Mouse (Mus musculus) heart, embryonic 14.5 days (tissue): ENCODE data around the gene Grik4. TPM values are rescaled to one million over a fixed set of nuclear protein-coding genes. Genes with fewer than 3 reads are reported as not detected.

Experiments used
- ATAC-seq: fragments of 200-750 bp; cut with Nextera tagmentation; 2 replicates; pipeline ENCODE4 v1.8.0; 2017; ENCODE audit warnings: low read depth, moderate TSS enrichment; ENCODE audit not compliant: insufficient number of reproducible peaks, insufficient read depth, low FRiP score
- H3K27ac ChIP-seq, 2 experiments: fragments of 200-500 bp in 1 of 2; fragments of 300-500 bp in 1 of 2; sonication (generic) in 1 of 2; replicated peaks in 1 of 2; 2 replicates each; pipeline ENCODE4 v1.5.1; 2012 to 2014; ENCODE audit warnings: low read depth in 2 of 2, low read length in 2 of 2, control low read depth in 1 of 2, mild to moderate bottlenecking in 1 of 2, mixed read lengths in 1 of 2; ENCODE audit not compliant: control insufficient read depth in 1 of 2, insufficient read depth in 1 of 2
- H3K27me3 ChIP-seq: fragments of 300-500 bp; sonication (generic); 2 replicates; pipeline ENCODE4 v1.6.1; 2014; ENCODE audit warnings: mild to moderate bottlenecking, low read length, control low read depth; ENCODE audit not compliant: control insufficient read depth, insufficient read depth
- H3K36me3 ChIP-seq: fragments of 300-500 bp; sonication (generic); 2 replicates; pipeline ENCODE4 v1.6.1; 2014; ENCODE audit warnings: mild to moderate bottlenecking, control low read depth, low read length, mixed read lengths; ENCODE audit not compliant: control insufficient read depth, insufficient read depth
- H3K4me1 ChIP-seq, 2 experiments: fragments of 200-500 bp in 1 of 2; fragments of 300-500 bp in 1 of 2; sonication (generic) in 1 of 2; 2 replicates each; pipeline ENCODE4 v1.6.1; 2012 to 2014; ENCODE audit warnings: low read length in 2 of 2, control low read depth in 1 of 2, mixed read lengths in 1 of 2; ENCODE audit not compliant: control insufficient read depth in 2 of 2, insufficient read depth in 2 of 2
- H3K4me2 ChIP-seq: fragments of 300-500 bp; sonication (generic); 2 replicates; pipeline ENCODE4 v1.6.1; 2014; ENCODE audit warnings: mild to moderate bottlenecking, low read length
- H3K4me3 ChIP-seq, 2 experiments: fragments of 200-500 bp in 1 of 2; fragments of 300-500 bp in 1 of 2; sonication (generic) in 1 of 2; 2 replicates each; pipeline ENCODE4 v1.5.1; 2012 to 2014; ENCODE audit warnings: low read length in 2 of 2, mild to moderate bottlenecking in 2 of 2, control low read depth in 1 of 2, low read depth in 1 of 2, moderate library complexity in 1 of 2; ENCODE audit not compliant: control insufficient read depth in 1 of 2, insufficient read depth in 1 of 2
- H3K9ac ChIP-seq: fragments of 300-500 bp; sonication (generic); 2 replicates; pipeline ENCODE4 v1.6.1; 2014; ENCODE audit warnings: mild to moderate bottlenecking, low read length
- H3K9me3 ChIP-seq: fragments of 300-500 bp; sonication (generic); 2 replicates; pipeline ENCODE4 v1.6.1; 2016; ENCODE audit warnings: low read length, control low read depth; ENCODE audit not compliant: control insufficient read depth
- WGBS: fragments of 180-500 bp; shearing (Covaris S2); extraction: QIAGEN DNeasy Blood & Tissue Kit; methylation state at CpG from one replicate; pipeline ENCODE4 v1.1.7; 2014; 5-methylcytosine and 5-hydroxymethylcytosine counted together
- polyA plus RNA-seq: library from polyadenylated mRNA; unstranded; fragments of >200 nt; fragmentation: Nextera tagmentation; extraction: Ambion mirVana; gene quantifications from 2 replicates; pipeline ENCODE4 v1.2.1, GENCODE M21; 2014

The Grik4 gene
- polyA plus RNA-seq, 1 experiment from 2014 or later = 0.09 TPM

DNA sequence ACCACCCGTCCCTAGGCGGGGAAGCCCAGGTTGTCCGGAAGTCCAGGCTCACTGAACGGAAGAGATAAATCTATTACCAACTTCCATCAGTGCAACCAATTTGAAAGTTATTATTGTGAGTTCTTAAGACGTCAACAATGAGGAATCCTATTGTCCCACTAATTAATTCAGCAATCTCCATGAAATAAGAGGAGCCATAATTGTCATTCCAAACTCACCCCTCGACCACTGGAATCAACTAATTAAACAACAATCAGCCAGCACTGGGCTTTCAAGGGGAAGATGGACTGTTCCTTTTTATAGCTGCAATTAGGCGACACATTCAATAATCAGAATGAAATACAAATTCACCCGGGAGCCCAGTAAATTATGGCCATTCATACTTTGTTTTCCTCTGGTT is 58.7 kb downstream of the Grik4 start:
- Histone ChIP-seq H3K36me3 (no peaks in the 10 kb centered on the region), H3K27ac (no peak overlapping the region), H3K4me1 (peaks cover 3 to 6% of the 10 kb centered on the region in 2 experiments; a peak in 2 of 4 replicates), H3K27me3 (peaks cover 14% of the 10 kb centered on the region), H3K4me3 (no peak overlapping the region), H3K9ac (no peak overlapping the region), H3K4me2 (no peak overlapping the region), H3K9me3 (no peaks in the 10 kb centered on the region)
- WGBS = 65% methylated on average over 8 of the region's 8 CpGs
- no peak for ATAC-seq

DNA sequence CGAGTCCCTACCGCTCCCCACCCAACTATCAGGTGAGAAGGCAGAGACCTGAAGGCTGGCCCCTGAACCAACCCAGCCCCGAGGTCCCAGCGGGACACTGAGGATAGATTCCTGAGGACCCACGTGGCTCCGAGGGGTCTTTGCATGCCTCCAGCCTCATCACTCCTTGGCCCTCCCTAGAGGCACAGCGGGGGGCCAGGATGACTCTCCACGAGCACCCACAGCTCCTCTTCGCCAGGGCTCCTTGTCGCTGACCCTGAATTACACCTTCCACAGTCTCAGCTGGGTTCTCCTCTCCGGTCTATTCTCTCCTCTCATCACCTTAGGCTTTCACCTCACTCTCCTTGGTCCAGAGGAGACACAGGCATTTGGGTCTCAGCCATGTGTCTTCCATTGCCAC is 59.2 kb downstream of the Grik4 start:
- Histone ChIP-seq H3K9ac (no peak overlapping the region), H3K27me3 (peaks cover 17% of the 10 kb centered on the region), H3K4me1 (peaks cover 3 to 6% of the 10 kb centered on the region in 2 experiments; a peak in 2 of 4 replicates), H3K4me2 (no peak overlapping the region), H3K9me3 (no peaks in the 10 kb centered on the region), H3K36me3 (no peaks in the 10 kb centered on the region), H3K4me3 (no peak overlapping the region), H3K27ac (no peak overlapping the region)
- ATAC-seq = no peak
- WGBS = 47% methylated on average over 11 of the region's 11 CpGs

DNA sequence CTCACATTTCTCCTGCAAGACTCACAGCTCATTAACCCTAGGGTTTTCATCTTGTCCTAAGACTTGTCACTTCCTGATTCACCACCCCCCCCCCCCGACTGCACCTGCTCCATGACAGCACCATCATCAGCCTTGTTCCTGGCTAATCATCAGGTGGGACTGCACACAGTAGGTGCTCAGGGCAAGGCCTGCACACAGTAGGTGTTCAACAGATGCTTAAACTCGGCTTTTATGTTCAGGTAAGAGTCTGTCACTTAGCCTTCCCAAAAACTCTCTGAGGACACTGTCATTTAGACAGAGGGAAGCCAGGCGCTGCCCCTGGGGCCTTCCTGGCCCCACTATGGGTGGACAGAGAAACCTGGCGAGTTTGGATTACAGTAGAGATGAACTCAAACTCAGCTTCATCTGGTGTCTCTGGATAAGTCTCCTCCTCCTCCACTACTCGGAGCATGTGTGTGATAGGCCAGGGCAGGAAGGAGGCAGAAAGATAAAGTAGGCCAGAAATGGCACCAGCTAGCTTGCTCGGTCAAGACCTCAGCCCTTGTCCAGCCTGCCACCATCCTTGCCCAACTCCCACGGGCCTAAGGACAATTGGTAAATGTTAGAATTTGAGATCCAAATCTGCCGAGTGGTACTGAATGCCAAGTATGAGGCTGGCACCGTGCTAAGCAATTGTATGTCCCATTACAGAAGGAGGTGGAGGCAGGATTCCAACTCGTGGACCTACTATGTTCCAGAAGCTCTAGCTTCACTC is 61.1 kb downstream of the Grik4 start:
- peaks cover 31% of the 10 kb centered on the region for H3K27me3 ChIP-seq
- WGBS = 68% methylated on average over 10 of the region's 10 CpGs
- H3K9ac ChIP-seq = no peak overlapping the region
- no peaks in the 10 kb centered on the region for H3K9me3 ChIP-seq
- no peak for ATAC-seq
- peaks cover 3 to 6% of the 10 kb centered on the region in 2 experiments; a peak in 2 of 4 replicates for H3K4me1 ChIP-seq
- H3K27ac ChIP-seq = no peak overlapping the region
- H3K36me3 ChIP-seq = no peaks in the 10 kb centered on the region
- H3K4me3 ChIP-seq = no peak overlapping the region
- H3K4me2 ChIP-seq = no peak overlapping the region

DNA sequence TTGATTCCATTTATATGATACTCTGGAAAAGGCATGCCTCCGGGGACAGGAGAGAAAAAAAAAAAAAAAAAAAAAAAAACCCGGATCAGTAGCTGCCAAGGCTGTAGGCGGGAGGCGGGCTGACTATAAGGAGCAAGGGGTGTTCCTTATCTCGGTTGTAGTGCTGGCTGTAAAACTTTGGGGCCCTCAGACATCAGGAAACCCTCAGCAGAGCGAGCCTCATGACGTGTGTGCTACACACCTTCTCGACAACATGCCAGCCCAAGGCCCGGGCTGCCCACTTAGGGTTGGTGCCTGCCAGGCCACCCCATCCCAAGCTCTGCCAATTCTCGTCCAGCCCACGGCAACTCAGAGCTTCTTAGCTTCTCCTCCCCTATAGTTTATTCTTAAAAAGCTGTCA is 62.0 kb downstream of the Grik4 start:
- H3K36me3 ChIP-seq = no peaks in the 10 kb centered on the region
- WGBS = 29% methylated on average over 11 of the region's 11 CpGs
- no peak for ATAC-seq
- H3K9me3 ChIP-seq = no peaks in the 10 kb centered on the region
- H3K4me1 ChIP-seq = peaks cover 3 to 6% of the 10 kb centered on the region in 2 experiments; a peak in 2 of 4 replicates
- no peak overlapping the region for H3K9ac ChIP-seq
- H3K27ac ChIP-seq = no peak overlapping the region
- H3K27me3 ChIP-seq = peaks cover 37% of the 10 kb centered on the region
- no peak overlapping the region for H3K4me2 ChIP-seq
- H3K4me3 ChIP-seq = no peak overlapping the region

DNA sequence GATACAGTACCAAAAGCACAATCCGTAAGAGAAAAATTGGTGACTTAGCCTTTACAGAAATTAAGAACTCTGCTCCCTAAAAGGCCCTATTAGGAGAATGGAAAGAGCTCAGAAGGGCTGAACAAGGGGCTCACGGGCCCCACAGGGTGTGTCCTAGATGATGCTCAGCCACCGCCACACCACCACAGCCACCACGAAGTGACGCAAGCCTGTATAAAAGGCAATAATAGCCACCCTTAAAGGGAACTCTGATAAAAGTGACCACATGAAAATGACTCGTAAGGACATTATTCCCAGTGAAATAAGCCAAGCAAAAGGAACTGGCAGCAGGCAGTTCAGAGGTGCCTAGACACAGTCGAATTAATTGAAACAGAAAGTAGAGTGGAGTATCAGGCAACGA is 63.3 kb downstream of the Grik4 start:
- no peak for ATAC-seq
- no peaks in the 10 kb centered on the region for H3K36me3 ChIP-seq
- no peak overlapping the region for H3K4me2 ChIP-seq
- peaks cover 2 to 3% of the 10 kb centered on the region in 2 experiments; a peak in 1 of 4 replicates for H3K4me1 ChIP-seq
- H3K4me3 ChIP-seq = no peak overlapping the region
- no peak overlapping the region for H3K9ac ChIP-seq
- H3K27ac ChIP-seq = no peak overlapping the region
- H3K9me3 ChIP-seq = no peaks in the 10 kb centered on the region
- H3K27me3 ChIP-seq = peaks cover 37% of the 10 kb centered on the region
- WGBS = 63% methylated on average over 8 of the region's 8 CpGs

DNA sequence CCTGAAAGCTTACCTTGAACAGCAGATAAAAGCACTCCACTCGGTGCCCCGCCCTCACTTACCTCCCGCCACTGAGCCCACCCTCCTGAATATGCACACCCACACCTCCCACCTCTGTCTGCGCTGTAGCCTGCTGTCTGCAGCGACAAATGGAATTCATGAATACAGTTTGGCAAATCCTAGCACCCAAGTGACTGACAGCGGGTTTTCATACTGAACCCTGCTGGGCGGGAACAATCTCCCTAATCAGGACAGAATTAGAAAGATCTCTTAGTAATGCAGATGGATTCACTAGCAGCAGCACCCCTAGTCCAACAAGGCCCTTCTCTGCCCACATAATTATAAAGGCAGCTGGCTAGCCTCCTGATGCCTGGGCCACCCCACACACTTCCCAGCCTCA is 65.9 kb downstream of the Grik4 start:
- Histone ChIP-seq H3K4me1 (peaks cover 2 to 3% of the 10 kb centered on the region in 2 experiments; a peak in 1 of 4 replicates), H3K9me3 (no peaks in the 10 kb centered on the region), H3K4me3 (no peak overlapping the region), H3K4me2 (no peak overlapping the region), H3K36me3 (no peaks in the 10 kb centered on the region), H3K9ac (no peak overlapping the region), H3K27me3 (peaks cover 29% of the 10 kb centered on the region), H3K27ac (no peak overlapping the region)
- no peak for ATAC-seq
- 14% methylated on average over 7 of the region's 7 CpGs for WGBS

DNA sequence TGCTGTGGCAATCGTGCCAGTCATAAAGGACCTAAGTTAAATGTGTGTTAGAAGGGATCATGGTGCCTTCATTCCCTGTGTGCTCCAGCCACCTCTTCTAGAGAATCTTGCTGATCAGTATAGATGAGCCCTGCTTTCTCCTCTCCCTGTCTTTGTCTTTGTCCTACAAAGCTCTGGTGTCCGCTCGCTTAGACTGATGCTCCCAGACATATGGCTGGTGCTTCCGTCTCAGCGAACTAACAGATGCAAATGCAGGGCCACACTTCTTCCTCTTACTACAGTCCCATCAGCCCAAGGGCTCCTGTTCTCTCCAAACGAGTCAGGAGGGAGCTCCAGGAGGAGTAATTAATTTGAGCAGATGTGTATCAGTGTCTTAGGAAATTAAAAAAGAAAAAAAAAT is 71.4 kb downstream of the Grik4 start:
- no peak overlapping the region for H3K27ac ChIP-seq
- no peaks in the 10 kb centered on the region for H3K9me3 ChIP-seq
- H3K4me1 ChIP-seq = no peaks in the 10 kb centered on the region
- no peak overlapping the region for H3K4me3 ChIP-seq
- no peak for ATAC-seq
- H3K4me2 ChIP-seq = no peak overlapping the region
- H3K36me3 ChIP-seq = no peaks in the 10 kb centered on the region
- peaks cover 3% of the 10 kb centered on the region for H3K27me3 ChIP-seq
- H3K9ac ChIP-seq = no peak overlapping the region
- WGBS = 82% methylated on average over 6 of the region's 6 CpGs

DNA sequence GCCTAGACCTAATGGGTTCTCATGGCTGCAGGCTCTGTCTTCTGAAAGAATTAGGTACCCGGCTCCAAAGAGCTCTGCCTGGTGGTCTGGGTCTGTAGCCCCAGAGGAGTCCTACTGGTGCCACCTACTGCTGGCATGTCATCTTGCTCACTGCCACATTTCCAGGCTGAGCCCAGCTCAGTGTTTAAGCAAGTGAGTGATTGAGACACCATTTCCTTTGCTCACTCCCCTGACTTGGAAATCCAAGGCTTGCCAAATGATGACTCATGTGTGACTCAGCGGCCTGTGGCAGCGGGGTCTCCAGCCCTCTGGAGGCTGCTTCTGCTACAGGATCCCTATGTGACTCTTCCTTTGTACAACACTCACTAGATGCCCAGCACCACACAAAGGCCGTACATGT is 72.6 kb downstream of the Grik4 start:
- H3K36me3 ChIP-seq = no peaks in the 10 kb centered on the region
- no peak overlapping the region for H3K27ac ChIP-seq
- no peak overlapping the region for H3K4me3 ChIP-seq
- H3K27me3 ChIP-seq = no peaks in the 10 kb centered on the region; the same call in 1 of the 2 replicates
- WGBS = 66% methylated on average over 4 of the region's 4 CpGs
- no peaks in the 10 kb centered on the region for H3K9me3 ChIP-seq
- ATAC-seq = no peak
- H3K9ac ChIP-seq = no peak overlapping the region
- no peaks in the 10 kb centered on the region for H3K4me1 ChIP-seq
- H3K4me2 ChIP-seq = no peak overlapping the region
